Mouse (Mus musculus) brain, embryonic 18.5 days (tissue): Measurements from ENCODE around the gene Zfp385b.
A peak's percentile ranks its signal among the peaks of the same experiment; 100 is the strongest.

Experiments used
- DNase-seq: peaks from one replicate; pipeline ENCODE4 v3.0.0-alpha.2; 2012; ENCODE audit warnings: low read depth, low spot score

Gene Zfp385b

GRCm38 (mm10) chr2:77707138-77707537 is 112.3 kb downstream of the Zfp385b start:
- no peak for DNase-seq

DNA sequence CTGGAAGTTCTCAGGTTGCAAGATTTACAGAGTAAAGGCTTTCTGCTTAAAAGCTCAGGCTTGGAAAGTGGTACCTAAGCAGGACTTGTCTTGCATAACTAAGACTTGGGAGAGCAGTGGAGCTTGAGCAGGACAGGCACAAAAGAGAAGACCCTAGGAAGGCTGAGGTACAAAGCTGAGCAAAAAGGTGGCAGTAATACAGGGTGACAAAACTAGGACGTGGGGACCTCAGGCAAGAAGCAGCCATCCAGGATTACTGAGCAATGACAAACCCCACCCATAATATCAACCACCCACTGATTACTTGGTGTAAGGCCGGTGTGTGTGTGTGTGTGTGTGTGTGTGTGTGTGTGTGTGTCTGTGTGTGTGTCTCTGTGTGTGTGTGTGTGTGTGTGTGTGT is 114.0 kb downstream of the Zfp385b start:
- no peak for DNase-seq

GRCm38 (mm10) chr2:77703080-77703479 is 116.4 kb downstream of the Zfp385b start:
- DNase-seq: peak; percentile 36

- no peak for DNase-seq
These were observed 128.3 kb downstream of the Zfp385b start for GRCm38 (mm10) chr2:77691174-77691573.

DNA sequence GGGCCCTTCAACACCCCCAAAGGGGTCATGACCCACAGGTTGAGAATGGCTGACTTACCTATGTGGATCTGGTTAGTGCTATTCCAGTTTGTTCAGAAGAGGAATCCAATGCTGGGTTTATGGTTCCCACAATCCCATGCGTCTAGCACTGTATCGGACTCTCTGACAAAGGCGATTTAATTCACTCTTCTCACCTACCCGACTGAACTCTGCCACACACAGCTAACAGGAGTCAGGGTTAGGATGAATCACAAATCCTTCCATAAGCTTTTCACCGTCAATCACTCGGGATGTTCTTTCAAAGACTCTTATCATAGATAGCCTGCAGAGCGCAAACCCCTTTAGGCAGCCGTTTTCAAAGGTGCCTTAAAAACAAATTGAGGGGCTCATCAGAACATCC is 129.1 kb downstream of the Zfp385b start:
- no peak for DNase-seq

DNA sequence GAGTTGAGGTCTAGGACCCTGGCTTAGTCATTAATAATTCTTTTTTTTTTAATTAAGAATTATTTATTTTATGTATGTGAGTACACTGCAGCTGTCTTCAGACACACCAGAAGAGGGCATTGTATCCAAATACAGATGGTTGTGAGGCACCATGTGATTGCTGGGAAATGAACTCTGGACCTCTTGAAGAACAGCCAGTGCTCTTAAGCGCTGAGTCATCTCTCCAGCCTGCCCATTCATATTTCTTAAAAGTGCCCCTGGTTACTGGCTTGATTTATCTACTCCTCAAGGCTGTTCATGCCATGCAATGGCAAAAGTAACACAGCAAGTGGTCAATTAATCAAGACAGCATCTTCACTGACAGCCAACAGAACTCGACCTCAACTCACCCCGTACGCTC is 130.8 kb downstream of the Zfp385b start:
- no peak for DNase-seq

DNA sequence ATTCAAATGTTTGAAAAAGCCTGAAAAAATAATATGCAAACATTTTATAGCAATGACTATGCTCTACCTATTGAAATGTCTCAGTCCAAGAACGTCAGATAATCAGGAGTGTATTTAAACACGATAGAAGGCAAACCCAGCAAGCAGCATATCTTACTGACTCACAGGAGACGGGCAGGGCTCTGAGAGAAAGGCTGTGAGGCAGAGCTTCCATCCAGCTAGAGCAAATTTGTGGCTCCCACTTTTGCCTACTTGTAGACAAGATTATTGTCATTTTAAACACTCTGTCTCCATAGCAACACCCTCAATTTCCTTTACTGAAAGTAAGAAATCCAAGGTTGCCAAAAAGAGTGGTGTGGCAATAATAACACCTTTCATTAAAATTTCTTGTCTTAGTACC is 135.4 kb downstream of the Zfp385b start:
- DNase-seq: no peak

GRCm38 (mm10) chr2:77682205-77682604 is 137.2 kb downstream of the Zfp385b start:
- DNase-seq: no peak

DNA sequence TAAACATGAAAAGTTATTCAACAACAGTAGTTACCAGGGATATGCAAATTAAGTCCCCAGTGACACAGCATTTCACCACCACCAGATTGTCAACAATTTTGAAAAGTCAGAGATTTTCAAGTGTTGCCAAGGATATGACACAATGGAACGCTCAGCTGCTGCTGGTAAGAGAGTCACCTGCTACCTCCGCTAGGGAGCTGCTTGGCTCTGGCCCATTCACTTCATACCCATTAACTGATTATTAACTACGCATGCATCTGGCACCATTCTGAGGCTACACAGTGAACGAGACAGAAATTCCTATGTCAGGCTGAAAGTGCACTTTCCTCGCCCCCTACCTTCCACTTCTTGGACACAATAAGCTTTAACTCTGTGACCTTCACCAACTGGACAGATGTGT is 137.7 kb downstream of the Zfp385b start:
- DNase-seq: no peak

DNA sequence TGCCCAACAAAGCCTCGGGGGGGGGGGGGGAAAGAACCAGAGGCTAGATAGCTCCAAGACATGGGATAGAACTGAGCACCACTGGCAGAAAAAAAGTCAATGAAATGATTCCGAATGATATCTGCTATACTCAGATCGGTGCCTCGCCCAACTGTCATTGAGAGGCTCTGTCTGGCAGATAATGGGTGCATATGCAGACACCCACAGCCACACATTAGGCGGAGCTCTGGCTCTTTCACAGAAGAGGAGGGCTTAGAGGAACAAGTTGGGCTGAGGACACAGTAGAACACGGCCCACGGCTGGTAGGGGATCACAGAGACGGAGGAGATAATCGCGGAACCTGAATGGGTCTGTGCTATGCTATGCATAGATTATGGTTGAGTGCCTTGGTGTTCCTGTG is 145.7 kb downstream of the Zfp385b start:
- no peak for DNase-seq

DNA sequence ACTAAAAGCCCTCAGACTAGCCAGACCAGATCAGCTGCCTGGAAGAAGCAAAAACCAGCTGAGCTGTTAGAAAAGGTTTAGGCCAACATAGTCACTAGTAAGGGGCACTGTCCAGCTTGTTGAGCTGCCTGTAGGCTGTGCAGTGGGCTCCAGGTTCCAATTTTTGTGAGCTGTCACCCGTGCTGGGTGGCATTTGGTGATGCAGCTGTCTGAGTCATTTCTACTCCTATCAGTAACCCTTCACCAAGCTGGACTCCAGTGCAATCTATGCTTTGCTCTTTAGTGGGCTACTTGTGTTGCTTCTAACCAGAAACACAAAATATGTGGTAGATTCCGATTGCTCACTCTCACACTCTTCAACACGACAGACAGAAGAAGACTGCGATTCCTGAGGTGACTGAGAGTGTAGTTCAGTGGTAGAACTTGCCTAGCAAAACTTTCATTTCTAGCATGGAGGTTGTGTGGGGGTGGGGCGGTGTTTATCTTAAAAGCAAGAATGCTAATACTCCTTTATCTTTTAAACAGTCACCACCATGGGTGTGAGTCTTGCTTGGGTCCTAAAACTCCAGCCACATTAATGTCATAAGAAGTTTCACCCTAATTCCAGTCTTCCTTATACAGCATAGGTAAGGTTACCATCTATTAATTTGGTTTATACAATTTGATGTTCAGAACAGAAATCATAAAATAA is 147.1 kb downstream of the Zfp385b start:
- DNase-seq: no peak

- no peak for DNase-seq
These were observed 157.3 kb downstream of the Zfp385b start for GRCm38 (mm10) chr2:77662171-77662570.

- no peak for DNase-seq
These were observed 165.8 kb downstream of the Zfp385b start for GRCm38 (mm10) chr2:77653686-77654085.

DNA sequence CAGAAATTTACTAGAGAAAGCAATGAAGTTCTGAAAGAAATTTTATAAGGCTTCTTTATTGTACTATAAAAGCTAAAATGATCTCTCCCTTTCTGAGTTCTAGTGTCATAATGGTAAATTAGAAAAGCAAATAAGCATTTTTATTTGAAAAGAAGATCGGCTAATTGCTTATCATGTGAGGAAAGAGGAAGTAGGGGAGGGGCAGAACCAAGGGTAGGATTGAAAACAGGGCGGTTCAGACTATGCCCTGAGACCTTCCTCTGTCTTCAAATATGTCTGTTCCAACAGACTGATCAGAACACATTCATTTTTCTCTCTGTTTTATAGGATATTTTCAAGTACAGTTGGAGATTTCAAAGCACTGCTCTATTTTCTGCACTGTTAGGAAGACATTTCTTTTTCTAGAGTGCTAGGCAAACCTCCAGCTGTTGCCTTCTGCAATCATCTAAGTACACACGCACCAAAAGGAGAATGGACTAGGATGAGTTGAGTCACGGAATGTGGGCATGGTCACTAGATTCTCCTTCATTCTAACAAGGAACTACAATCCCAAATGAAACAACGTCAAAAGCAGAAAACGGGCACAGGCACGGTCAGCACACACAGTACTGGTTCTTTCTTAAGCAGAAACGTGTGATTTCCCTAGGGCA is 177.8 kb downstream of the Zfp385b start:
- DNase-seq: no peak

GRCm38 (mm10) chr2:77639993-77640392 is 179.4 kb downstream of the Zfp385b start:
- no peak for DNase-seq

GRCm38 (mm10) chr2:77631606-77632005 is 187.8 kb downstream of the Zfp385b start:
- DNase-seq: no peak

- DNase-seq: no peak
These were observed 191.7 kb downstream of the Zfp385b start for GRCm38 (mm10) chr2:77627622-77628231.

GRCm38 (mm10) chr2:77618686-77619085 is 200.8 kb downstream of the Zfp385b start:
- DNase-seq: no peak

DNA sequence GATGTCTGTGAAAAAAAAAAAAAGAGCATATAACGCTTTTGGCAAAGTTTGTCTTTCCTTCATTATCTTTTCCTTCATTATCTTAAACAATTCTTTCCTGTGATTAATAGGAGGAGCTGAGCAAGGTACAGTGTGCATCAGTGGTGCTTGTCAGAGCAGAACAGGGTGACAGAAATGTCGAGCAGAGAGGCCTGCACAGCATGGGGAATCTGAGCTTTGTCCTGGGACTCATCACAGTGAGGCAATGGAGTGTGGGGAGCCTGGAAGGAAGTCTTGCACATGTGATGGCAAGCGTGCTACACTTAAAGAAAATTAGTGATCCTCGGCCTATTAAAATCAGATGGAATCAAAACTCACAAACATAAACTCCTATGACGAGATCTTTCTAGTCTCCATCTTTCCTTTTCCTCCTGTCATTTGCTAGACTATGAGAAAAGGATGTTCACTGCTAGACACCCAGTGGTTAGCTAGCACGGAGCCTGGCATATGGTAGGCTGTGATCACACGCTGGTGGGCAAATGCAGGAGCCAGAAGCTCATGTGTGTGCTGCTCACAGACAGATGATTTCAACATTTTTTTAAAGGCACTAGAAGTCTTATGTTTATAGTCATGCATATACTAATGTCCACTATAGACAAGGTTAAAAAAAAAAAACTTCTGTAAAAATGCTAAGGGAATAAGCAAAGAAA is 209.0 kb downstream of the Zfp385b start:
- no peak for DNase-seq

- DNase-seq: no peak
These were observed 210.0 kb downstream of the Zfp385b start for GRCm38 (mm10) chr2:77609452-77609851.

DNA sequence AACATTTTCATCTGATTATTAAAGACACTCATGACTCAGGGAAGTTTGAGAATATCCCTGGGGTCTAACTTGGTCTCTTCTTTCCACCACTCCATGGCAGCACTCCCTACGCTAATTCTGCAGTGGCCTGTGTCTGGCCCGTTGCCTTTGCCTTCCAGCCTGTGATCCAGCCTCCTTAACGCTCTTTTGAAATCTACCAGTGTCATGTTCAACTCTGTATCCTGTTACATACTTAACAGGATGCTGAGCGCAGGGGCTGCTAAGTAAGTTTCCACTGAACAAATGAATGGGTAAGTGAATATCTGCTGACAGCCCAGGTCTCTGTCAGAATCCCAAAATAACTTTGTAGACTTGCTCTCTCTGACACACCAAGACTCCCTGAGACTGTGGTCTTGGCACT is 210.8 kb downstream of the Zfp385b start:
- no peak for DNase-seq

GRCm38 (mm10) chr2:77593461-77593860 is 226.0 kb downstream of the Zfp385b start:
- no peak for DNase-seq
